Mouse (Mus musculus): ENCODE results near the gene BC035947.
A peak's percentile ranks its signal among the peaks of the same experiment; 100 is the strongest.
"Not testable (repeated sequence)": the region's sequence is repeated elsewhere in the genome, so short reads cannot be mapped to it uniquely, and the experiment has no call there.

BC035947 gene

GRCm38 (mm10) chr1:78511621-78512160 lies at the start of gene BC035947:
Gene BC035947, minus strand, starts transcription at chr1:78512158.
- no peak for DNase-seq (ENCODE audit: low read depth)

- DNase-seq (ENCODE audit: low read depth), result no peak
These were observed 42.2 kb upstream of the BC035947 start for GRCm38 (mm10) chr1:78554012-78554666.

- no peak for DNase-seq (ENCODE audit: low read depth)
These were observed 37.0 kb upstream of the BC035947 start for GRCm38 (mm10) chr1:78548961-78549360.

- no peak for DNase-seq (ENCODE audit: low read depth)
These were observed 34.3 kb upstream of the BC035947 start for GRCm38 (mm10) chr1:78546258-78546657.

- DNase-seq (ENCODE audit: low read depth), result not testable (repeated sequence)
These were observed 31.7 kb upstream of the BC035947 start for GRCm38 (mm10) chr1:78543631-78544030.

GRCm38 (mm10) chr1:78539166-78539565 lies 27.2 kb upstream of the BC035947 start:
- no peak for DNase-seq (ENCODE audit: low read depth)

- DNase-seq (ENCODE audit: low read depth), result no peak
These were observed 26.4 kb upstream of the BC035947 start for GRCm38 (mm10) chr1:78538396-78538795.

GRCm38 (mm10) chr1:78537494-78538010 lies 25.6 kb upstream of the BC035947 start:
- peak; percentile 65 for DNase-seq (ENCODE audit: low read depth)

GRCm38 (mm10) chr1:78536310-78537164 lies 24.6 kb upstream of the BC035947 start:
- DNase-seq (ENCODE audit: low read depth), result no peak

- no peak for DNase-seq (ENCODE audit: low read depth)
These were observed 22.6 kb upstream of the BC035947 start for GRCm38 (mm10) chr1:78534428-78535150.

GRCm38 (mm10) chr1:78532184-78532800 lies 20.3 kb upstream of the BC035947 start:
- DNase-seq (ENCODE audit: low read depth), result no peak

- DNase-seq (ENCODE audit: low read depth), result no peak
These were observed 18.7 kb upstream of the BC035947 start for GRCm38 (mm10) chr1:78530500-78531215.

- DNase-seq (ENCODE audit: low read depth), result no peak
These were observed 17.1 kb upstream of the BC035947 start for GRCm38 (mm10) chr1:78529011-78529410.

- DNase-seq (ENCODE audit: low read depth), result no peak
These were observed 16.4 kb upstream of the BC035947 start for GRCm38 (mm10) chr1:78528356-78528755.

GRCm38 (mm10) chr1:78525189-78525886 lies 13.4 kb upstream of the BC035947 start:
- no peak for DNase-seq (ENCODE audit: low read depth)

GRCm38 (mm10) chr1:78518907-78519306 lies 6.9 kb upstream of the BC035947 start:
- DNase-seq (ENCODE audit: low read depth), result no peak

GRCm38 (mm10) chr1:78512756-78513155 lies 798 bp upstream of the BC035947 start:
- DNase-seq (ENCODE audit: low read depth), result no peak

GRCm38 (mm10) chr1:78510862-78511261 lies 1.1 kb downstream of the BC035947 start, which contains the start of gene Mogat1:
Gene Mogat1, plus strand, starts transcription at chr1:78510991.
- DNase-seq (ENCODE audit: low read depth), result no peak

GRCm38 (mm10) chr1:78507137-78507536 lies 4.8 kb downstream of the BC035947 start:
- DNase-seq (ENCODE audit: low read depth), result no peak

- no peak for DNase-seq (ENCODE audit: low read depth)
These were observed 9.4 kb downstream of the BC035947 start for GRCm38 (mm10) chr1:78502527-78502926.

Data from fibroblast of lung, adult 2 months (primary cell).